Mouse (Mus musculus) CD4-positive, CD25-positive, alpha-beta regulatory T cell, adult 4 months (primary cell): ENCODE measurements at regions not wholly inside any gene's neighbourhood (a gene's known extent, or its start where the extent isn't known, plus 50 kb on each side); places are given as distances from the start of the nearest gene placed in this dataset.
"Not testable (repeated sequence)": the region's sequence is repeated elsewhere in the genome, so short reads cannot be mapped to it uniquely, and the experiment has no call there.

Source experiments
- ATAC-seq: one replicate; pipeline ENCODE4 v1.8.0; 2017

DNA sequence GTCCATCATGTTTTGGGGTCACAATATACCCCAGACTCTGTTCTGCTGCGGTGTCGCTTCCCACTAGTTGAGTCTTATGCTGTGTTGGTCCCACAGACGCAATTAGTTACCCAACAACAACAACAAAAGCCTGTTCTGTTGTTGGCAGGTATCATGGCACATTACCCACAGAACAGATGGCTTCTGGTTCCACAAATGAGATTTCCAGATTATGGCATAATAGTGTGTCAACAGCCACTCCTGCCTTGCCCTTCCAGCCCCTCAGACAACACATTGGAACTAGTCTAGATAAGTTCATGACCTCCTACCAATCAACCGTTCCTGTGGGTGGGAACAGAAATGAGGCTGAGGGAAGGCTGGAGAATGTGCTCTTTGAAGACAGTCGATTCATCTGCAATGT is 351.5 kb downstream of the Fut8 start:
- ATAC-seq = no peak

- ATAC-seq = no peak
Observed at GRCm38 (mm10) chr12:77594092-77594491, 356.2 kb downstream of the Fut8 start.

GRCm38 (mm10) chr12:77594657-77595056 is 356.7 kb downstream of the Fut8 start:
- no peak for ATAC-seq

DNA sequence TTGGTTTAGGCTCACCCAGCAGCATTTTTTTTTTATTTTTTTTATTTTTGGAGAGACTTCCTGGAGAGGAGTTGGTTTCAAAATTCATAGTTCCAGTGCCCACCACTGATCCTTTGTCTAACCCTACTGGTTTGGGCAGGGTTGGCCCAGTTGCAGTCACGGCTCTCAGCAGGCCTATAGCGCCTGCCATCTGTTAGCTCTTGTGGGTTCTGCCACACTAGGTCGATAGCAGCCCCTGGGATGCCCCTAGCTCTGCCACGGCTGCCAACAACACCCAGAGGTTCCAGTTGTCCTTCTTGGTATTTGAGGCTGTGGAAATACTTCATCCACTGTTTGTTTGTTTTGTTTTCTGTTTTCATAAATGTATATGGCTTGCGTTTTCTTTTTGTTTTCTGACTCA is 357.9 kb downstream of the Fut8 start:
- no peak for ATAC-seq

GRCm38 (mm10) chr12:77596676-77597075 is 358.8 kb downstream of the Fut8 start:
- no peak for ATAC-seq

- no peak for ATAC-seq
Observed at GRCm38 (mm10) chr12:77597627-77598333, 359.9 kb downstream of the Fut8 start.

- no peak for ATAC-seq
Observed at GRCm38 (mm10) chr12:77598334-77598715, 360.4 kb downstream of the Fut8 start.

- no peak for ATAC-seq
Observed at GRCm38 (mm10) chr12:77599391-77599790, 361.5 kb downstream of the Fut8 start.

GRCm38 (mm10) chr12:77603832-77604501 is 366.0 kb downstream of the Fut8 start:
- ATAC-seq = no peak

GRCm38 (mm10) chr12:77617552-77617951 is 379.6 kb downstream of the Fut8 start:
- ATAC-seq = no peak

DNA sequence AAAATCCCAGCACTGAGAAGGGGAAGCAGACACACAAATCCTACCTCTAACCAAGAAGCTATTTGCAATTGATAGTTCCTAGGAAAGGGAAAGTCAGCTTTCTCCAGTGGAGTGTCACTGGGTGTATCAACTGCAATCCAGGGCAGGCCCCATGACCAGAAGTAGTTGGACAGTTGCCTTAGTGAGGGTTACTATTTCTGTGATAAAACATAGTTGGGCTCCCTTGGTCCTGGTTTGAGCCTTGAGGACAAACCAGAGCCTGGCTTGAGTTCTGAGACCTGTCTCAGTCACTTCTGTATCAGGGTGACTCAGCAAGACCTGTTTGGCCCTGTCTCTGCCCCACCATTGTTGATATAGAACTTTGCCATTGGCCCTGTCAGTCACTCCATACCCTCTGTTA is 384.3 kb downstream of the Fut8 start:
- ATAC-seq = no peak

DNA sequence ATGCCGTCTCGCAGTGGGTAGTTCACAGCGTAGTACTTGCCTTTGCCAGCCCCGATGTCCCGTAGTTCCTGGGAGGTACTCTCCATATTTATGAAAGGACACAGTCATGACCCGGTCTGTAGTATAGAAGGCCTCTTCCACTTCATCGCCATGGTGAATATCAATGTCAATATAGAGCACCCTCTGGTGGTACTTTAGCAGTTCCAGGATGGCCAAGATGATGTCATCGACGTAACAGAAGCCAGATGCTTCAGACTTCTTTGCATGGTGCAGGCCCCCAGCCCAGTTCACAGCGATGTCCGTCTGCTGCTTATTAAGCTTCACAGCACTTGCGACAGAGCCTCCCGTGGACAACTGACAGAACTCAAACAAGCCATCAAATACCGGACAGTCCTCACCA is 386.4 kb downstream of the Fut8 start:
- not testable (repeated sequence) for ATAC-seq

DNA sequence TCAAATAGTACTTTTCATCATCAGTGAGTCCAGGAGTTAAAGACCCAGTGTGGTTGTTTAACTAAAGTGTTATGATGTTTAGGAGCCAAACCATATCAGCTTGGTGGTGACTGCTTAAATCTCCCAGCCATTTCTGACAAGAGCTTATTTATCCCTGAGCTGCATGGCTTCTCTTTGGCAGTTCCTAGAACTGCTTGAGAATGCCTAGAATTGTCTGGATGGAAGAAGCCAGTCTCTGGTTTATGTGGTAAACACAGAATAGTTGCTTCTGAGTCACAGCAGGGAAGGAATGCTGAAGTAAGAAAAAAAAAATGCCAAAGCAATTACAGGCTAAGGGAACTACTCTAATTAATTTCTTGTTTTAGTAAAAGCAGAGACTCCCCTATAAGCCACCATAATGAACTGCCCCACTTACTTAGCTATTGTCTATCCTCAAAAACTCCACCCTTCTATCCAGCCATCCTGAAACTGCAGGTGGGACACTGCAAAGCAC is 390.5 kb downstream of the Fut8 start:
- no peak for ATAC-seq

- no peak for ATAC-seq
Observed at GRCm38 (mm10) chr12:77633981-77634650, 396.2 kb downstream of the Fut8 start.

DNA sequence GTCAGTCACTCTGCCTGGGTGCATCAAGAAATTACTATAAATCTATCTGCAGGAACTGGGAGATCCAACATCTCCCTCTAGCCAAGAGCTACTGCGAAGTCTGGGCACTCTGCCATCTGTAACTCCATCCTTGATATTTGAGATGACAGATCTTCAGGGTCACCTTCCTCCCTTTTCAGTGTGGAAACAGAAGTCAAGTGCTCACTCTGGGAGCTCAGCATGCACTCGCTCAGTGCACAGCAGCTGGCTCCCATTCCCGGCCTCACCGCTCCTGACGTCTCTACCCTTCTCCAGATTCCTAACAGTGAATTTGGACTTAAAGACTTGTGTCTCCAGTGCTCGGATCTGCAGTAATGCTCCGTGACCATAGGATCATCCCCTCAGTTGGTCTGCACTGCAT is 400.3 kb downstream of the Fut8 start:
- no peak for ATAC-seq

DNA sequence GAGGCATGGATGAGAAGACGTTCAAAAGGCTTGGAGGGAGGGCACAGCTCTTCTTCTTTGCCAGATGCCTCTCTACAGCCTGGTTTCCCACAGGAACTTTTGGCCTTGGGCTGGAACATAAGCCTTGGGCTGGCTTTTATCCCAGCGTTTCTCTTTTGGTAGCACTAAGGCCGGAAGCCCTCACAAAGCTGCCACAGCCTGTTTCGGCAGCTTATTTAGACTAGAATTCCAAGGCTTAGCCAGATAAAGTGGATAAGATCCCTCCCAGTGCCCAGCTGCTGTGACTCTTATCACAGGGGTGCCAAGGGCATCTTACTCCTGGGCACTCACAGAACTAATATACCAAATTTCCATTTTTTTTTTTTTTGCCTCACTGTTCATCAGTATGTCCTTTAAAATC is 404.4 kb downstream of the Fut8 start:
- no peak for ATAC-seq

GRCm38 (mm10) chr12:77647841-77648240 is 409.9 kb downstream of the Fut8 start:
- ATAC-seq = no peak

DNA sequence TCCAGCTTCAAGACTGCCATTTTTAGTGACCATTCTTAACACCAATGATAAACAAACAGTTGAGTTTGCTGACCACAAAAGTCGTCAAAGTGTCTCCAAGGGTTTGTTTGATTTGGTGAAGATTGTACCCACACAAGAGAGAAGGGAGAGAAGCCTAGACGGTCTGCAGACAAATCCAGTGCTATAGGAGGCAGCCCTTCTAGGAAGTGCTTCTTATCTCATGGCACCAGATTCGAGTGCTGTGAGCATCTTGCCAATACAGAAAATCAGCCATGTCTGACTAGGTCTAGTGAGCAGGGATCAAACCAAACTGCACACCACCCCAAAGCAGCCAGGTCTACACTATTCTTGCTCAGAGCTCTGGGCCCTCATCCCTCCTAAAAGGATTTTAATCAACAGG is 416.4 kb downstream of the Fut8 start:
- no peak for ATAC-seq

DNA sequence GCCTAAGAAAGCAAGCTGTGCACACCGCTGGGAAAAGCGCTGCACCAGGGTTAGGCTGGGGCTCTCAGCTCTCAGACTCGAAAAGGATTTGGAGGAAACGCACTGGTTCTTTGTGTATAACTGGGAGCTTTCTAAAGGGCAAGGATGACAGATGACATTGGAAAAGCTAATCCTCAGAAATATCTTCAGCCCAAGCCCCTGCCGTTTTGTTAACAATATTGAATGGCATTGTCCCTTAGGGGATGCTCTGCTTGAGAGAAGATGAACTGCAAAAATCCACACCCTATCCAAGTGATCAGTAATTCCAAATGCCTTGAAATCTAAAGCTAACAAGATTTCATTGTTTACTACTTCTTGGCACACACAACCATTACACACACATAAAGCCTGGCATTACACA is 419.1 kb downstream of the Fut8 start:
- ATAC-seq = no peak

DNA sequence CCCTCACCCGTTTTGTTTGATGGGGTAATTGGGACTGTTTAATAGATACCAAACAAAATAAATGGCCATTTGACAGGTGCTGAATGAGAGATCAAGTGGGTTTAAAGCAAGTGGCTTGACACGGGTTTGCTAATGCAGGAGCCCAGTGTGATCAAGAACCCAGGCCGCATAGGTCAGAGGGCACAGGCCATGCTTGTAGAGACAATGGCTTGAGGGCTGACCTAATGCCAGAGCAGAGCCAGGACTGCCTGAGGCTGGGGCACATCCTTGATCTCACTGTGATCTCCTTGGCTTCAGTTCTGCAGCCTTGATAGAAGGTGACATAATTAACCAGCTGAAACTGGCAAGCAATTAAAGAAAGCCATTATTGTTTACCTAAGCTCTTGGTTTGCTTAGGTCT is 420.0 kb downstream of the Fut8 start:
- ATAC-seq = no peak

GRCm38 (mm10) chr12:77663180-77663579 is 425.3 kb downstream of the Fut8 start:
- ATAC-seq = no peak

GRCm38 (mm10) chr12:77663665-77664374 is 425.9 kb downstream of the Fut8 start:
- ATAC-seq = no peak

- peak; percentile 64 for ATAC-seq
Observed at GRCm38 (mm10) chr12:77666411-77666810, 428.5 kb downstream of the Fut8 start.
